Mouse (Mus musculus): ENCODE data around the gene Rnf26.

DNA sequence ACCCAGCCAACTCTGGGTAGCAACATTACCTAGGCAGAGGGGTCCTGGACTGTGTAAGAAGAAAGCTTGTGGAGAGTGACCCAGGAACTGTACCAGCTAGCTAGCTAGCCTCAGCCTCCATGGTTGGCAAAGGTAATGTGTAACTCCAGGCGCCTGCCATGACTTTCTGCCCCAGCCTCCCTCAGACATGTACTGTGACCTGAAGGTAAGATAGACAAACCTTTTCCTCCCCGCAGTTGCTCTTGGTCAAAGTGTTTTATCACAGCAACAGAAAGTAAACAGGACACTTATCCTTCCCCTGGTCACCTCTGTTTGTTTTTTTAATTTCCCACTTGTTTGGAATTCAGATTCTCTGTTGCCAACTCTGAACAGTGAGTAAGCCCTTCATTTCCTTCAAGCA, 1.1 kb upstream of the Rnf26 start:
- TF ChIP-seq CTCF (IDR thresholded peaks at IDR 0.05; ENCODE audit: insufficient read depth, low read depth, low read length) (no peak), POLR2A (IDR thresholded peaks at IDR 0.05; ENCODE audit: insufficient read depth, low read depth, low read length) (no peak)
